Mouse (Mus musculus) embryonic facial prominence, embryonic 11.5 days (tissue): ENCODE data around the gene Hcn3. TPM values are rescaled to one million over a fixed set of nuclear protein-coding genes. Genes with fewer than 3 reads are reported as not detected.
A peak's percentile ranks its signal among the peaks of the same experiment; 100 is the strongest.

Experiments
- ATAC-seq: fragments of 200-750 bp; cut with Nextera tagmentation; replicated peaks from 2 replicates; pipeline ENCODE4 v1.8.0; 2017; ENCODE audit warnings: low read depth; ENCODE audit not compliant: insufficient number of reproducible peaks, low FRiP score, low TSS enrichment
- DNase-seq: peaks from one replicate; pipeline ENCODE4 v3.0.0-alpha.2; 2015; ENCODE audit warnings: low spot score
- H3K27ac ChIP-seq: fragments of 300-500 bp; sonication (generic); replicated peaks from 2 replicates; pipeline ENCODE4 v1.5.1; 2014; ENCODE audit warnings: mild to moderate bottlenecking, low read depth, low read length, control low read depth
- H3K27me3 ChIP-seq: fragments of 300-500 bp; sonication (generic); 2 replicates; pipeline ENCODE4 v1.6.1; 2014; ENCODE audit warnings: mild to moderate bottlenecking, low read length, moderate library complexity, mixed read lengths; ENCODE audit not compliant: control insufficient read depth, insufficient read depth
- H3K36me3 ChIP-seq: fragments of 300-500 bp; sonication (generic); replicated peaks from 2 replicates; pipeline ENCODE4 v1.6.1; 2014; ENCODE audit warnings: low read depth, mild to moderate bottlenecking, low read length, moderate library complexity, mixed read lengths; ENCODE audit not compliant: control insufficient read depth, insufficient read depth
- H3K4me1 ChIP-seq: fragments of 300-500 bp; sonication (generic); 2 replicates; pipeline ENCODE4 v1.6.1; 2014; ENCODE audit warnings: low read length, mixed read lengths; ENCODE audit not compliant: control insufficient read depth, insufficient read depth
- H3K4me2 ChIP-seq: fragments of 300-500 bp; sonication (generic); 2 replicates; pipeline ENCODE4 v1.6.1; 2014; ENCODE audit warnings: low read depth, mild to moderate bottlenecking, control low read depth, low read length, moderate library complexity
- H3K4me3 ChIP-seq: fragments of 300-500 bp; sonication (generic); 2 replicates; pipeline ENCODE4 v1.5.1; 2014; ENCODE audit warnings: low read depth, low read length, control low read depth
- H3K9ac ChIP-seq: fragments of 300-500 bp; sonication (generic); replicated peaks from 2 replicates; pipeline ENCODE4 v1.6.1; 2014; ENCODE audit warnings: mild to moderate bottlenecking, control low read depth, low read length
- H3K9me3 ChIP-seq: fragments of 300-500 bp; sonication (generic); replicated peaks from 2 replicates; pipeline ENCODE4 v1.6.1; 2016; ENCODE audit warnings: mild to moderate bottlenecking, low read length, inconsistent platforms, mixed read lengths; ENCODE audit not compliant: control insufficient read depth
- WGBS: fragments of 180-500 bp; shearing (Covaris S2); extraction: QIAGEN DNeasy Blood & Tissue Kit; methylation state at CpG from one replicate; pipeline ENCODE4 v1.1.7; 2014; 5-methylcytosine and 5-hydroxymethylcytosine counted together
- polyA plus RNA-seq: library from polyadenylated mRNA; unstranded; fragments of >200 nt; fragmentation: Nextera tagmentation; extraction: Ambion mirVana; gene quantifications from 2 replicates; pipeline ENCODE4 v1.2.1, GENCODE M21; 2014

The Hcn3 gene
- polyA plus RNA-seq, 1 experiment from 2014 or later = 1.2 TPM

DNA sequence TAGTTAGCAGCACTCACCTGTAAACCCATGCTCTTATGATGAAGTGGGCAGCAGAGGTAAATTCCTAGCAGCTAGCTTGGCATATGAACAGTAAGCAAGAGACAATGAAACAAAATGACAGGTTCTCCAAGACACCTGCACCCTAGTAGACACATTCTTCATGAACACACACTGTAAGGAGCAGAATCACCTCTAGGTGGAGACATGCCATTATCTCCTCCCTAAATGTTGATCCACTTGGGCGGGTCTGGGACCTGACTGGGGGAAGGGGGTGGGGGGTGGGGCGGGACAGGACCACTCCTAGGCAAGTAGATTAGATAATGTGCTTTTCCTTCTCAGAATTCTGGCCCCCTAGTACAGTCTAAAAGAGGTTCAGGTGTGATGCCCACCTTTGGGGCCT, 44.5 kb downstream of the Hcn3 start:
- Histone ChIP-seq H3K36me3 (no peaks in the 10 kb centered on the region), H3K4me3 (no peak overlapping the region), H3K9ac (no peak overlapping the region), H3K27ac (no peak overlapping the region), H3K27me3 (no peaks in the 10 kb centered on the region), H3K4me2 (no peak overlapping the region), H3K4me1 (no peaks in the 10 kb centered on the region), H3K9me3 (no peaks in the 10 kb centered on the region)
- 13% methylated on average over 2 of the region's 2 CpGs for WGBS
- ATAC-seq = no peak
- peak; percentile 54 for DNase-seq

DNA sequence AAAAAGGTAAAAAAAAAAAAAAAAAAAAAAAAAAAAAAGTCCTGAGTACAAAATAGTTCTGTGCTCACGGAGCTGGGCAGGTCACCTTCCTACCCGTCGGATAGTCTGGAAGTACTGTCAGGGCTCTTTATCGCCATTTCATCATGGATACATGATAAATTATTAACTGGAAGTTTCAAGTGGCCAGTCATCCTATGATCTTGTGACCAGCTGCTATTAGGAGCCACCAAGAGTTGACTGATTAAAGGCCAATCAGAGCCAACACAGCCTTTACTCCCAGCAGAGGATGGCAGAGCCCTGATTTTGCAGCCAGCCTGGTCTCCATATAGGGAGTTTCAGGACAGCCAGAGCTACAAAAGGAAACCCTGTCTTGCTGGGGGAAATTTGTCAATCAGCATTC, 46.9 kb downstream of the Hcn3 start:
- Histone ChIP-seq H3K4me1 (no peaks in the 10 kb centered on the region), H3K4me3 (no peak overlapping the region), H3K4me2 (no peak overlapping the region), H3K27ac (no peak overlapping the region), H3K9ac (no peak overlapping the region), H3K9me3 (no peaks in the 10 kb centered on the region), H3K36me3 (no peaks in the 10 kb centered on the region), H3K27me3 (no peaks in the 10 kb centered on the region)
- ATAC-seq (no peak), DNase-seq (no peak)
- 85% methylated on average over 4 of the region's 4 CpGs for WGBS

DNA sequence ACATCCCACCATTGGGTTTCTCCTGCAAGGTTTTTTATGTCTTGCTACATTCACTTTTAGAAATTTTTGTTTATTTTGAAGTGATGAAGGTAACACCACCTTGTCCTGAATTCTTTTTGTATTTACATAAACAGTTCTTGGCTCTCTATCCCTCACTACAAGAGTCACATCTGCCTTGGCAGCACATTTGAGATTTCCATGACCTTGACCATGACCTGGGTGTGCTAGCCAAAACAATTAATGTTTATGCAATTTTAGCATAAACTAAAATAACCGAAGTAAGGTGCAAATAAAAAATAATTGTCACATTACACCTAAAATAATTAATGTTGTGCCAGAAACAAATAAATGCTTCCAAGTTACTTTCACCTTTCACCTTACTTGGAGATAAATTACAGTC, 51.9 kb downstream of the Hcn3 start:
- DNase-seq = no peak
- WGBS = 61% methylated on average over 1 of the region's 1 CpGs
- Histone ChIP-seq H3K4me2 (no peak overlapping the region), H3K4me3 (no peak overlapping the region), H3K27ac (no peak overlapping the region), H3K27me3 (no peaks in the 10 kb centered on the region), H3K9ac (no peak overlapping the region), H3K4me1 (no peaks in the 10 kb centered on the region), H3K36me3 (no peaks in the 10 kb centered on the region), H3K9me3 (no peaks in the 10 kb centered on the region)
- ATAC-seq = no peak

DNA sequence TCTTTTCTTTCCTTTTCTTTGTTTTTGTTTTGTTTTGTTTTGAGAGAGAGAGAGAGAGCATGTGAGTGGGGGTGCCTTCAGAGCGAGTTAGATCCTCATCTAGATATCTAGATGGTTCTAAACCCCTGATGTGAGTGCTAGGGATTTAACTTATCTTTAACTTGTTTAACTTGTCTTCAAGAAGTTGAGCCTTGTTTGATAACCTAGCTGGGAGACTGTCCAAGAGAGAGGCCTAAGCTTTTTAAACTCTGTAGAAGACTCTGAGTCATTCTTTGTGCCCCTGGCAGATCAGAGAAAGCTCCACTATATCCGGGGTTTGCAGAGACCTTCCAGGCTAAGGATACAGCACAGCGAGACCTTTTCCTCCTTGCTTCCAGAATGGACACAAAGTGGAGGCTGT, 52.5 kb downstream of the Hcn3 start:
- no peaks in the 10 kb centered on the region for H3K36me3 ChIP-seq
- H3K27ac ChIP-seq = no peak overlapping the region
- DNase-seq = no peak
- H3K4me1 ChIP-seq = no peaks in the 10 kb centered on the region
- 74% methylated on average over 3 of the region's 3 CpGs for WGBS
- H3K9me3 ChIP-seq = no peaks in the 10 kb centered on the region
- no peaks in the 10 kb centered on the region for H3K27me3 ChIP-seq
- ATAC-seq = no peak
- H3K9ac ChIP-seq = no peak overlapping the region
- no peak overlapping the region for H3K4me2 ChIP-seq
- H3K4me3 ChIP-seq = no peak overlapping the region

DNA sequence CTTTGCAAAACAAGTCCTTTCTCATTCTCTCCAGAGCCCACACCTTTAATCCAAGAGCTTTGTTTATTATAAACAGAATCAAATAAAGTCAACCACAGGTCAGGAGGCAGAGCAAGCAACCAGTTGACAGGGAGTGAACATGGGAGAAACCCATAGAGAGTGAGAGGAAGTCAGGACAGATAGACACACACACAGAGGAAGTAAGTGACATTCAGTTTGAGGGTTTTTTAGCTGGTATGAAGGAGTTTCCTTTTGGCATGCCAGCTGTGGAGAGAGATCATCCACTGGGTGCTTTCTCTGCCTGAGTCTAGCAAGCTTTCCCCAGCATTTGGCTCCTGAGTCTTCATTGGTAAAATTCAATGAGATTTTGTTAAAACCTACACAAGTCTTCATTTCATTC, 53.1 kb downstream of the Hcn3 start:
- H3K9me3 ChIP-seq = no peaks in the 10 kb centered on the region
- no peaks in the 10 kb centered on the region for H3K27me3 ChIP-seq
- no peak overlapping the region for H3K4me3 ChIP-seq
- H3K9ac ChIP-seq = no peak overlapping the region
- H3K4me1 ChIP-seq = no peaks in the 10 kb centered on the region
- no peak overlapping the region for H3K4me2 ChIP-seq
- H3K27ac ChIP-seq = no peak overlapping the region
- H3K36me3 ChIP-seq = no peaks in the 10 kb centered on the region
- DNase-seq (no peak), ATAC-seq (no peak)

DNA sequence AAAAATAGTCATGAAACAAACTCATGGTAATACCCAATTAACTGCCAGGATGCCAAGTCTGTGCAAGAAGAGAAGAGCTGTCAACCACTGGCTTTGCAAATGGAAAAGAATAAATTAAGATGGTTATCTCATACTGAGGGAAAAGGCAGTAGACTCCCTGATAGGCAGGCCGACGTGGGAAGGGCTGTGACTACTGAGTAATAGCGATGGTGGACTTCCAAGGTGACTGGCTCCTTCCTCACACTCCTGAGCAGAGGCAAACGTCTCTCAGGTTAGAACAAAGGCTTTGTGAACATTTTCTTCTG, 56.8 kb downstream of the Hcn3 start:
- H3K27ac ChIP-seq = no peak overlapping the region
- ATAC-seq = no peak
- no peaks in the 10 kb centered on the region; the same call in 1 of the 2 replicates for H3K4me1 ChIP-seq
- H3K27me3 ChIP-seq = no peaks in the 10 kb centered on the region
- no peak overlapping the region for H3K9ac ChIP-seq
- WGBS = 77% methylated on average over 4 of the region's 4 CpGs
- no peak overlapping the region for H3K4me2 ChIP-seq
- no peaks in the 10 kb centered on the region for H3K9me3 ChIP-seq
- H3K4me3 ChIP-seq = no peak overlapping the region
- H3K36me3 ChIP-seq = no peaks in the 10 kb centered on the region; the same call in 1 of the 2 replicates
- DNase-seq = no peak

DNA sequence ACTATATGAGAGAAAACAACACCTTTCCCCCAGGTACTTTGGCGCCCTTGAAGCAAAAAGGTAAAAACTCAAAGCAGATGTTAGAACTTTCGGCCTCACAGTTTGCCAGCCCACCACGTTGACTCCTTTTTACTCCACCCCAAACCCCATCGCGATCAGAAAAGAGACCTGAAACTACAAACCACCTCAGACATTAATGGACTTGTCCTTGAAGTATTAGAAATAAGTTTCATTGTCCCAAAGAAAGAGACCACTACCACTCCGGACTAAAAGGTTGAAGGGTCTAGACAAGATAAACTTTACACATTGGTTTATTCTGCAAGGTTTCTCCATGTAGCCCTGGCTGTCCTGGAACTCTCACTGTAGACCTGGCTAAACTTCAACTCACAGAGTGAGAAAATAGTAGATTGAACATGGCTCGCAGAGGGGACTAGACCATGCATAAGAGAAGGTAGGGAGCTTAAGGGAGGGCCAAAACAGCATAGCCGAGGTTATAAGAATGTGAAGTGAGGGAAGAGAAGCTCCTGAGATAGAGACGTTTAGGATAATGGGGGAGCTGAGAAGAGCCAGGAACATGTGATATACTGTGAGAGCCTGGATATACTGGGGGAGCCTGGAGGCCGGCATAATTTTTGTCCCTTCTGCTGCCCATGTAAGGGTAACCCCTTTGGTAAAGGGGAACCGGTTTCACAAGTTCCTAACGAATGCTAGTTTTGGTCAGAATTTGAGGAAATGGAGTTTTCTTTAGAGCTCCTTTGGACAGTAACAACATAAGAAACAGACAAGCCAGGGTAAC, 57.3 kb downstream of the Hcn3 start:
- Histone ChIP-seq H3K27ac (no peak overlapping the region; the same call in 1 of the 2 replicates), H3K9me3 (no peaks in the 10 kb centered on the region), H3K27me3 (no peaks in the 10 kb centered on the region), H3K36me3 (no peaks in the 10 kb centered on the region; the same call in 1 of the 2 replicates), H3K4me2 (peak overlapping the region; percentile 46), H3K4me3 (peak overlapping the region; percentile 22; the same call in 1 of the 2 replicates), H3K4me1 (no peaks in the 10 kb centered on the region; the same call in 1 of the 2 replicates), H3K9ac (no peak overlapping the region)
- 61% methylated on average over 12 of the region's 12 CpGs for WGBS
- DNase-seq (no peak), ATAC-seq (no peak)

DNA sequence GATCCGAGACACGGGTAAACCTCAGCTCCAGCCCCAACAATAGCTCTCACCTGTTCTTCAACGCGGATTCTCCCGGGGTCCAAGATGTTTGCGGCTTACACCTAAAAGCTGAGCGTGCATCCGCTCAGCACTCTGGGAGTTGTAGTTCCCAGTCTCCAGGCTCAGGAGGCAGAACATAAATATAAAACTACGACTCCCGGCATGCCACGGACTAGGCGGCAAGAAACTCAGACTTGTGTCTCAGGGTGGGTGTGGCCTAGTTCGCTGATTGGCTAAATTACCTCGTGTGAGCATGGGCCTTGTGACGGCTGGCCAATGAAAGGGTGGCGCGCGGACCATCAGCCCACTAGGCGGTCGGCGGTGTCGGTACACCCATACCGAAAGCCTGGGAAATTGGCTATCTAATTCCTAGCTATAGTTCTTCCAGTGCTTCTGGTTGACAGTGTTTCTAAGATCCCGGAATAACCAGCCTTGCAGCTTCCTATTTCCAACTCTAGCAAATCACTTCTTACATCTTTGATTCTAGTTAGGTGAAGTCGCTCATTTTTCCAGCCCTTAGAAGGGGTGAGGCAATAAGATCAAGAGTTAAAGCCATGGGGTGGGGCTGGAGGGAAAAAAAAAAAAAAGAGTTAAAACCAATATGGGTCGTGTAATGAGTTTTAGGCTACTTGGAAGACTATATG, 58.0 kb downstream of the Hcn3 start, which contains the start of gene Fdps:
Fdps (minus strand) TSS at position 148 of the 683 bp plus-strand sequence.
- DNase-seq (peak; percentile 100), ATAC-seq (peak; percentile 97)
- Histone ChIP-seq H3K4me2 (peak within 1 kb of the TSS; percentile 91), H3K9me3 (no peaks in the 10 kb centered on the region), H3K27me3 (no peaks in the 10 kb centered on the region), H3K27ac (peak within 1 kb of the TSS; percentile 35; the same call in 1 of the 2 replicates), H3K9ac (peak within 1 kb of the TSS; percentile 70), H3K4me1 (no peaks in the 10 kb centered on the region; the same call in 1 of the 2 replicates), H3K4me3 (peak within 1 kb of the TSS; percentile 84), H3K36me3 (no peaks in the 10 kb centered on the region; the same call in 1 of the 2 replicates)
- WGBS = 0% methylated on average over 26 of the region's 26 CpGs
